In genomic region chr15:83992191-83992590, GRCm38 (mm10) we compare ENCODE assay signal across 23 mouse cellular contexts.
A peak's percentile ranks its signal among the peaks of the same experiment; 100 is the strongest.
DNase-seq lines count a peak whose midpoint lies in the region; ATAC-seq and TF ChIP-seq lines count a peak whose summit lies in the region.
"Had no signal": no experiment of that assay in that cellular context is flagged by ENCODE, and none has a peak within 500 bp of the region (broad histone marks: within the 10 kb centered on the region; RNA-seq: fewer than 3 reads in every experiment).

No protein-coding gene starts in this region.

- no peak overlapping the region for H3K9ac ChIP-seq in forebrain, embryonic 12.5 days
- H3K9ac ChIP-seq in forebrain, embryonic 15.5 days (replicated peaks): no peak overlapping the region
- no peak overlapping the region for H3K9ac ChIP-seq in hindbrain, postnatal 0 days (replicated peaks; ENCODE audit: low read length)
- no peak overlapping the region for H3K9ac ChIP-seq in heart, embryonic 12.5 days
- H3K9ac ChIP-seq: embryonic facial prominence, embryonic 15.5 days; hindbrain, embryonic 12.5 days; midbrain, embryonic 15.5 days had no signal

- no peaks in the 10 kb centered on the region for H3K36me3 ChIP-seq in forebrain, embryonic 12.5 days (replicated peaks)
- H3K36me3 ChIP-seq in forebrain, embryonic 15.5 days: no peaks in the 10 kb centered on the region
- H3K36me3 ChIP-seq in hindbrain, postnatal 0 days (ENCODE audit: insufficient read depth, low read length): no peaks in the 10 kb centered on the region
- no peaks in the 10 kb centered on the region for H3K36me3 ChIP-seq in heart, embryonic 12.5 days
- H3K36me3 ChIP-seq: embryonic facial prominence, embryonic 15.5 days; heart, embryonic 10.5 days; hindbrain, embryonic 12.5 days; limb, embryonic 10.5 days; midbrain, embryonic 15.5 days had no signal

- no peak overlapping the region for H3K4me3 ChIP-seq in forebrain, embryonic 12.5 days (replicated peaks)
- no peak overlapping the region for H3K4me3 ChIP-seq in forebrain, embryonic 15.5 days
- no peak overlapping the region for H3K4me3 ChIP-seq in hindbrain, postnatal 0 days (ENCODE audit: low read length)
- no peak overlapping the region for H3K4me3 ChIP-seq in heart, embryonic 12.5 days
- H3K4me3 ChIP-seq: embryonic facial prominence, embryonic 15.5 days; heart, embryonic 10.5 days; hindbrain, embryonic 12.5 days; limb, embryonic 10.5 days; megakaryocyte, embryonic 14.5 days; midbrain, embryonic 15.5 days; myocyte had no signal

- H3K27ac ChIP-seq in forebrain, embryonic 12.5 days: 0 out of 2 replicates have a peak overlapping the region, but pooled peaks have one; percentile 8
- peak overlapping the region; percentile 81 for H3K27ac ChIP-seq in forebrain, embryonic 15.5 days (replicated peaks)
- H3K27ac ChIP-seq in hindbrain, postnatal 0 days: no peak overlapping the region
- no peak overlapping the region for H3K27ac ChIP-seq in heart, embryonic 12.5 days (ENCODE audit: poor library complexity, severe bottlenecking)
- H3K27ac ChIP-seq: embryonic facial prominence, embryonic 15.5 days; heart, embryonic 10.5 days; hindbrain, embryonic 12.5 days; limb, embryonic 10.5 days; midbrain, embryonic 15.5 days had no signal

- H3K4me2 ChIP-seq in forebrain, embryonic 12.5 days: no peak overlapping the region
- H3K4me2 ChIP-seq in forebrain, embryonic 15.5 days (replicated peaks): no peak overlapping the region
- H3K4me2 ChIP-seq in hindbrain, postnatal 0 days (ENCODE audit: low read depth, low read length): no peak overlapping the region
- no peak overlapping the region for H3K4me2 ChIP-seq in heart, embryonic 12.5 days
- H3K4me2 ChIP-seq: embryonic facial prominence, embryonic 15.5 days; hindbrain, embryonic 12.5 days; midbrain, embryonic 15.5 days had no signal

- peaks cover 23% of the 10 kb centered on the region for H3K4me1 ChIP-seq in forebrain, embryonic 12.5 days
- H3K4me1 ChIP-seq in forebrain, embryonic 15.5 days: peaks cover 53% of the 10 kb centered on the region
- H3K4me1 ChIP-seq in hindbrain, postnatal 0 days (ENCODE audit: insufficient read depth, low read length): peaks cover 11% of the 10 kb centered on the region; the same call in 1 of the 2 replicates
- peaks cover 22% of the 10 kb centered on the region for H3K4me1 ChIP-seq in heart, embryonic 12.5 days (replicated peaks)
- H3K4me1 ChIP-seq: megakaryocyte, embryonic 14.5 days had no signal

- peak; percentile 25 to 48 for DNase-seq in left cerebral cortex, adult 18-20 months (ENCODE audit: low spot score in 2 of 2)
- peak; percentile 62 for DNase-seq in right cerebral cortex, postnatal 14 days
- DNase-seq in heart, adult 11 months: no peak
- DNase-seq in hindbrain, postnatal 0 days (ENCODE audit: low spot score): no peak
- no peak for DNase-seq in kidney, postnatal 25 days
- DNase-seq: adrenal gland, postnatal 10 days; cerebellum, adult 18-20 months; heart, postnatal 10 days; kidney, adult 8-10 months; kidney, postnatal 14 days; lung, adult 18-20 months; thymus, postnatal 36 days had no signal

- H3K27me3 ChIP-seq in forebrain, embryonic 12.5 days: peaks cover 31% of the 10 kb centered on the region
- no peaks in the 10 kb centered on the region for H3K27me3 ChIP-seq in forebrain, embryonic 15.5 days
- H3K27me3 ChIP-seq in hindbrain, postnatal 0 days (ENCODE audit: insufficient read depth, low read length): no peaks in the 10 kb centered on the region
- peaks cover 32% of the 10 kb centered on the region for H3K27me3 ChIP-seq in heart, embryonic 12.5 days (replicated peaks)
- H3K27me3 ChIP-seq: midbrain, embryonic 15.5 days had no signal

- 83% methylated on average over 15 of the region's 15 CpGs for WGBS in forebrain, embryonic 12.5 days
- WGBS in forebrain, embryonic 15.5 days: 60% methylated on average over 15 of the region's 15 CpGs
- 77% methylated on average over 15 of the region's 15 CpGs for WGBS in hindbrain, postnatal 0 days
- WGBS in heart, embryonic 12.5 days: 58% methylated on average over 15 of the region's 15 CpGs

- TF ChIP-seq CTCF in hindbrain, postnatal 0 days (IDR thresholded peaks at IDR 0.05; ENCODE audit: low read depth): no peak

- no peak for ATAC-seq in forebrain, embryonic 12.5 days (ENCODE audit: low FRiP score)
- peak; percentile 36 for ATAC-seq in forebrain, embryonic 15.5 days (replicated peaks)
- no peak for ATAC-seq in hindbrain, postnatal 0 days
- no peak for ATAC-seq in heart, embryonic 12.5 days (ENCODE audit: insufficient number of reproducible peaks, low FRiP score)
- ATAC-seq: inflammation-experienced regulatory T-cells, adult 6 months; midbrain, embryonic 15.5 days had no signal

- H3K9me3 ChIP-seq in forebrain, embryonic 12.5 days: no peaks in the 10 kb centered on the region
- H3K9me3 ChIP-seq in forebrain, embryonic 15.5 days: no peaks in the 10 kb centered on the region
- no peaks in the 10 kb centered on the region for H3K9me3 ChIP-seq in hindbrain, postnatal 0 days (ENCODE audit: low read length)
- H3K9me3 ChIP-seq in heart, embryonic 12.5 days (replicated peaks): peaks cover 4% of the 10 kb centered on the region; the same call in 1 of the 2 replicates
- H3K9me3 ChIP-seq: embryonic facial prominence, embryonic 15.5 days; heart, embryonic 10.5 days; hindbrain, embryonic 12.5 days; limb, embryonic 10.5 days; midbrain, embryonic 15.5 days had no signal

Comparison
In these comparisons a context has a peak if more than half of its experiments do, and no peak if none do; other contexts are left out.
1. H3K27ac ChIP-seq: peak in forebrain, embryonic 12.5 days (single experiment) and forebrain, embryonic 15.5 days (single experiment); none in hindbrain, postnatal 0 days (single experiment) and heart, embryonic 12.5 days (single experiment).
2. DNase-seq: peak in left cerebral cortex, adult 18-20 months (2 of 2) and right cerebral cortex, postnatal 14 days (single experiment); none in heart, adult 11 months (single experiment), hindbrain, postnatal 0 days (single experiment) and kidney, postnatal 25 days (0 of 2).